Mouse (Mus musculus) C2C12 (cell line): ENCODE data around the gene Srgap1.

Experiments used
- CTCF ChIP-seq: IDR thresholded peaks from one replicate; pipeline ENCODE4 v1.5.1; 2011; ENCODE audit not compliant: control insufficient read depth, insufficient read depth, insufficient read length
- MAX ChIP-seq: IDR thresholded peaks from one replicate; pipeline ENCODE4 v1.6.1; 2011; ENCODE audit warnings: mild to moderate bottlenecking, control low read depth
- MYOD1 ChIP-seq: IDR thresholded peaks from one replicate; pipeline ENCODE4 v1.6.1; 2011; ENCODE audit warnings: low read depth; ENCODE audit not compliant: control insufficient read depth, insufficient read length
- MYOG ChIP-seq: IDR thresholded peaks from one replicate; pipeline ENCODE4 v1.6.1; 2011; ENCODE audit not compliant: control insufficient read depth, insufficient read length; ENCODE audit errors: extremely low read depth
- USF1 ChIP-seq: IDR thresholded peaks from one replicate; pipeline ENCODE4 v1.6.1; 2011; ENCODE audit warnings: low read depth, mild to moderate bottlenecking, control low read depth, moderate library complexity

GRCm38 (mm10) chr10:121955730-121956129 lies 91.4 kb downstream of the Srgap1 start:
- TF ChIP-seq CTCF (no peak), MAX (no peak), USF1 (no peak), MYOD1 (no peak), MYOG (no peak)
